Mouse (Mus musculus) adrenal gland, postnatal 4 days (tissue): ENCODE data around the gene Uqcc2. TPM values are rescaled to one million over a fixed set of nuclear protein-coding genes. Genes with fewer than 3 reads are reported as not detected.

ENCODE experiments used
- DNase-seq, 2 experiments: peaks; one replicate each; pipeline ENCODE4 v3.0.0; 2021 to 2022; ENCODE audit warnings: low spot score in 2 of 2, mixed read lengths in 2 of 2
- microRNA-seq: library from miRNA; unstranded; fragments of <30 nt; microRNA quantifications from one replicate; pipeline ENCODE4 v1.2.0, GENCODE M21; 2021
- total RNA-seq, 2 experiments: library from RNA; stranded (reverse); gene quantifications; 2 replicates each; pipeline ENCODE4 v1.2.3; 2021

The Uqcc2 gene
- total RNA-seq, 2 experiments from 2014 or later = 128 to 138 TPM

- DNase-seq = no peak
Measured at GRCm38 (mm10) chr17:27078499-27078898, 55.2 kb downstream of the Uqcc2 start.

- no peak for DNase-seq
Measured at GRCm38 (mm10) chr17:27077920-27078319, 55.8 kb downstream of the Uqcc2 start.

- no peak for DNase-seq
Measured at GRCm38 (mm10) chr17:27077133-27077532, 56.6 kb downstream of the Uqcc2 start.

- no peak for DNase-seq
Measured at GRCm38 (mm10) chr17:27074849-27075745, 58.6 kb downstream of the Uqcc2 start.

- no peak for DNase-seq
Measured at GRCm38 (mm10) chr17:27074236-27074635, 59.5 kb downstream of the Uqcc2 start.

- DNase-seq = no peak
Measured at GRCm38 (mm10) chr17:27073778-27074177, 59.9 kb downstream of the Uqcc2 start.

- no peak for DNase-seq
Measured at GRCm38 (mm10) chr17:27073126-27073525, 60.6 kb downstream of the Uqcc2 start.

Small RNAs within 50 kb of the gene (microRNA-seq; reads per million reads assigned to microRNA genes)
- not detected for gene Mir7677

Other genes starting within 250 kb of the Uqcc2 start
- gene Kifc5b, start 216.8 kb downstream of the Uqcc2 start, total RNA-seq = 10 to 100 TPM; 11.8 to 12.2 TPM
- 10 to 100 TPM; 32.0 to 33.4 TPM for gene Phf1, start 200.9 kb downstream of the Uqcc2 start, total RNA-seq
- gene Cuta, start 194.3 kb downstream of the Uqcc2 start, total RNA-seq = 100 to 1,000 TPM; 127 to 132 TPM
- gene Syngap1, start 192.7 kb downstream of the Uqcc2 start, total RNA-seq = 10 to 100 TPM; 29.7 to 37.1 TPM
- gene Zbtb9, start 160.7 kb downstream of the Uqcc2 start, total RNA-seq = 1 to 10 TPM; 8.0 to 9.6 TPM
- 10 to 100 TPM; 43.8 to 46.4 TPM for gene Bak1, start 104.9 kb downstream of the Uqcc2 start, total RNA-seq
- 10 to 100 TPM; 13.6 to 19.4 TPM for gene Itpr3, start 76.6 kb downstream of the Uqcc2 start, total RNA-seq
- 1 to 10 TPM; 1.1 to 2.3 TPM for gene Ip6k3, start 33.9 kb upstream of the Uqcc2 start, total RNA-seq
- 10 to 100 TPM; 69.1 to 73.3 TPM for gene Lemd2, start 70.6 kb upstream of the Uqcc2 start, total RNA-seq